Mouse (Mus musculus): ENCODE measurements around the gene Ano5. TPM values are rescaled to one million over a fixed set of nuclear protein-coding genes. Genes with fewer than 3 reads are reported as not detected.

The Ano5 gene
- polyA plus RNA-seq, 1 experiment = 0.95 TPM

DNA sequence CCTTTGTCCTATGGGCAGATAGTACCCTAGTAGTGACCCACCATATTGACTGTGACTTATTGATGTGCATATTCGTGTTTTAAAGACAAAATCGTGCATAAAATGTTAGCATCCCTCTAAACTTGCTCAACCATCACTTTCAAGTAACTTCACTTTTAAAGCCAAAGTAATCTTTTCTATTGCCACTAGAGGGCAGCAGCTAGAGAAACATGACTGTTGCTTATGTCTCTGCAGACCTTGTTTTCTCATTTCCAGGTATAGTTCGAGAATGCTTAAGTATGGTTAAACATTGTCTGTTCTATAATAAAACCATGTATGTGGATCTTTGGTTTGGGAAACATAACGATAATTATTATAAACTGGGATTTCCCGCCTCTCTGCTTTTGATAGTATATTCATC is 103.6 kb downstream of the Ano5 start:
- Histone ChIP-seq H3K27ac (ENCODE audit: insufficient read depth, low read length) (no peak overlapping the region), H3K27me3 (ENCODE audit: control insufficient read depth, insufficient read depth, low read length) (no peaks in the 10 kb centered on the region), H3K4me1 (ENCODE audit: control insufficient read depth, insufficient read depth, low read length) (no peaks in the 10 kb centered on the region; the same call in 1 of the 2 replicates), H3K4me3 (replicated peaks; ENCODE audit: insufficient read depth, low read depth, low read length) (no peak overlapping the region)
- TF ChIP-seq CTCF (IDR thresholded peaks at IDR 0.05; ENCODE audit: borderline replicate concordance, insufficient read depth, low read depth, low read length) (no peak), POLR2A (IDR thresholded peaks at IDR 0.05; ENCODE audit: borderline replicate concordance, insufficient read depth, low read length) (no peak)
- 36% methylated on average over 5 of the region's 5 CpGs for WGBS
- no peak for DNase-seq

DNA sequence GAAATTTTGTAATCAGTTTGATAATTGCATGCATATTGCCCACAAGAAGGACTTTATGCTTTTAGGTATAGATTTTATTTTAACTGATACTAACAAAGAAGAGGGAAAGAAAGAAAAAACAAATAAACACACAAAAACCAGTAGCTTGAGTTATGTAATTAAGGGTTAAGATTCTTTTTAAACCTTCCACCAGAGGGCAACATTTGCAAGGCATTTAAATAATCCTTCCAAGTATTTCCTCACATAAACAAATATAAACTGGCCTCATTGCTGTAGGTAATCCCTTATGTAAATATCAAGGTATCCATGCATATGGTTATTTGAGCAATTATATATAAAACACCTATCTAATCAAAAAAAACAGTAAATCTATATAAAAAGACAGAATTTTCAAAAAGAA is 107.1 kb downstream of the Ano5 start:
- Histone ChIP-seq H3K27me3 (ENCODE audit: control insufficient read depth, insufficient read depth, low read length) (no peaks in the 10 kb centered on the region), H3K4me1 (ENCODE audit: control insufficient read depth, insufficient read depth, low read length) (no peaks in the 10 kb centered on the region; the same call in 1 of the 2 replicates), H3K27ac (ENCODE audit: insufficient read depth, low read length) (no peak overlapping the region), H3K4me3 (replicated peaks; ENCODE audit: insufficient read depth, low read depth, low read length) (no peak overlapping the region)
- peak in 1 of 2 experiments; percentile 54 for DNase-seq
- TF ChIP-seq CTCF (IDR thresholded peaks at IDR 0.05; ENCODE audit: borderline replicate concordance, insufficient read depth, low read depth, low read length) (peak; percentile 28; the same call in 1 of the 2 replicates), POLR2A (IDR thresholded peaks at IDR 0.05; ENCODE audit: borderline replicate concordance, insufficient read depth, low read length) (no peak)

DNA sequence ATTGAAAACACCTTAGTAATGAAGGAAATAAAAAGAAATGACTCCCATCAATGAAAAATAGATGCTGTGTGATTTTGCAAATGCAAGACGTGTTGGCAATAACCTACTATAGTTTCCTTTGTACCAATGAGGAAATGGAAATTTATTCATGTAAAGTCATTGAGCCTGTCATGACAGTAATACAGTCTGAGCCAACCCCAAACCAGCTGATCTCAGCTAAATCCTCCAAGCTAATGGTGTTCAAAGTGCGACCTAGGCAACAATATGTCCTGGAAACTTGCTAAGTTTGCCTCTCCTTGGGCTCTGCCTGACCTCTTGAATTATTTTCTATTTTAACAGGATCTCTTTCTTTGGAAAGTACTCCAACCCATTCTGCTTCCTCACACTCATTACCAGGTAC is 107.6 kb downstream of the Ano5 start:
- no peak overlapping the region for H3K27ac ChIP-seq (ENCODE audit: insufficient read depth, low read length)
- 68% methylated on average over 2 of the region's 2 CpGs for WGBS
- no peaks in the 10 kb centered on the region; the same call in 1 of the 2 replicates for H3K4me1 ChIP-seq (ENCODE audit: control insufficient read depth, insufficient read depth, low read length)
- H3K4me3 ChIP-seq (replicated peaks; ENCODE audit: insufficient read depth, low read depth, low read length) = no peak overlapping the region
- no peak for TF ChIP-seq CTCF (IDR thresholded peaks at IDR 0.05; ENCODE audit: borderline replicate concordance, insufficient read depth, low read depth, low read length)
- no peak for TF ChIP-seq POLR2A (IDR thresholded peaks at IDR 0.05; ENCODE audit: borderline replicate concordance, insufficient read depth, low read length)
- H3K27me3 ChIP-seq (ENCODE audit: control insufficient read depth, insufficient read depth, low read length) = no peaks in the 10 kb centered on the region
- DNase-seq = no peak

DNA sequence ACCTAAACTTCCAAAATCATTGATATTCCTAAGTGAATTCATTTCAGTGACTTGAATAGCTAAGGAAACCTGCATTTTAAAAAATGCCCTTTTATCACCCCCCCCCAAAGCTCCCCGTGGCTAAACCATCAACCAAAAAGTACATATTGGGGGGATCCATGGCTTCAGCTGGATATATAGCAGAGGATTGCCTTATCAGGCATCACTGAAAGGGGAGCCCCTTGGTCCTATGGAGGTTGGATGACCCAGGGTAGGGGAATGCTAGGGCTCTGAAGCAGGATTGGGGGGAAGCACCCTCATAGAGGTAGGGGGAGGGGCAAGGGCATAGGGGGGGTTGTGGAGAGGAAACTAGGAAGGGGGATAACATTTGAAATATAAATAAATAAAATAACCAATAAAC is 109.1 kb downstream of the Ano5 start:
- H3K4me3 ChIP-seq (replicated peaks; ENCODE audit: insufficient read depth, low read depth, low read length) = no peak overlapping the region
- 56% methylated on average over 1 of the region's 1 CpGs for WGBS
- H3K27ac ChIP-seq (ENCODE audit: insufficient read depth, low read length) = no peak overlapping the region

DNA sequence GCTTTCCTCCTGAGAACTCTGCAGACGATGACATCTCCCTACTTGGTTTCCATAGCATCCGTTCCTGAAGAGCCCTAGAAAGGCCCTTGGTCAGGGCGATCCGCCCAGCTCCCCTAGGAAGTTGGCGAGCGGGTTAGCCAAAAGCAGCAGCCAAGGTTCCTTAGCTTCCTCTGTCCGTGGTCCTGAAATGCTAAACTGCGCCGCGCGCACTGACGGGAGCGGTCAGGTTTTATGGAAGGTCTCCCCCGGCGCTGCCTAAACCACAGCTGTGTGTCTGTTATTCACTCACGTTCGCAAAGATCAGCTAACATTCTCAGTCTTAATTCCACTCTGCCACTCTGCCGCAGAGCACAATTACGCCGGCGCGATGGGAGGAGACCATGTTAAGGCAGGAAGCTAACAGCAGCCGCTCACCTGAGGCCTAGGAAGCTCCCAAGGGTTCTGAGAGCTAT is 110.9 kb downstream of the Ano5 start, which contains the start of gene Slc17a6:
Gene Slc17a6, plus strand, starts transcription at position 313 of the 452 bp plus-strand sequence.
- TF ChIP-seq CTCF (IDR thresholded peaks at IDR 0.05; ENCODE audit: borderline replicate concordance, insufficient read depth, low read depth, low read length) (no peak), POLR2A (IDR thresholded peaks at IDR 0.05; ENCODE audit: borderline replicate concordance, insufficient read depth, low read length) (no peak)
- H3K27ac ChIP-seq (ENCODE audit: insufficient read depth, low read length) = no peak within 1 kb of the TSS
- H3K27me3 ChIP-seq (ENCODE audit: control insufficient read depth, insufficient read depth, low read length) = peaks cover 1% of the 10 kb centered on the region; the same call in 1 of the 2 replicates

More for the DNA sequence above, 109.1 kb downstream of the Ano5 start:
- DNase-seq = no peak
- Histone ChIP-seq H3K4me1 (ENCODE audit: control insufficient read depth, insufficient read depth, low read length) (no peaks in the 10 kb centered on the region; the same call in 1 of the 2 replicates), H3K27me3 (ENCODE audit: control insufficient read depth, insufficient read depth, low read length) (peaks cover 1% of the 10 kb centered on the region; the same call in 1 of the 2 replicates)
- TF ChIP-seq POLR2A (IDR thresholded peaks at IDR 0.05; ENCODE audit: borderline replicate concordance, insufficient read depth, low read length) = no peak
- TF ChIP-seq CTCF (IDR thresholded peaks at IDR 0.05; ENCODE audit: borderline replicate concordance, insufficient read depth, low read depth, low read length) = no peak

DNA sequence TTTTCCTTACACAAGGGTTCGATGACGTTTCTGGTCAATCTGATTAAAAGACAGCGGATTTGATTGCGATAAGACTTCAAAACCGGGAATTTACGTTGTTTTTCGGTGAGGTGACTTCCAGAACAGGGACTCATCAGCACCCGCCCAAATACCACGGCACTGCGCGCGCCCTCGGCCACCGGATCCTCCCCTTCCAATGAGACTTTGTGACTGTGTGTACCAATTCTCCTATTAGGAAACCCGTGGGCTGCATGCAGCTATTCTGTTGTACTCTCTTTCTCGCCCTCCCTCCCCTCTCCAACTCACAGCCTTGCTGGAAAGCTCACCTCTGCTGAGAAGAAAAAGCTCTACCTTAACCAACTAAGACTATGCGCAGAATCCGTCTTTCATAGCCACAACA is 111.4 kb downstream of the Ano5 start:
- no peak for TF ChIP-seq CTCF (IDR thresholded peaks at IDR 0.05; ENCODE audit: borderline replicate concordance, insufficient read depth, low read depth, low read length)
- TF ChIP-seq POLR2A (IDR thresholded peaks at IDR 0.05; ENCODE audit: borderline replicate concordance, insufficient read depth, low read length) = no peak
- peak overlapping the region; percentile 57 for H3K4me3 ChIP-seq (replicated peaks; ENCODE audit: insufficient read depth, low read depth, low read length)
- WGBS = 11% methylated on average over 18 of the region's 18 CpGs
- DNase-seq = no peak
- H3K27ac ChIP-seq (ENCODE audit: insufficient read depth, low read length) = no peak overlapping the region
- no peaks in the 10 kb centered on the region; the same call in 1 of the 2 replicates for H3K4me1 ChIP-seq (ENCODE audit: control insufficient read depth, insufficient read depth, low read length)
- H3K27me3 ChIP-seq (ENCODE audit: control insufficient read depth, insufficient read depth, low read length) = peaks cover 1% of the 10 kb centered on the region; the same call in 1 of the 2 replicates

More for the DNA sequence above, 110.9 kb downstream of the Ano5 start, which contains the start of gene Slc17a6:
- DNase-seq = peak; percentile 63 to 65
- WGBS = 2% methylated on average over 23 of the region's 23 CpGs
- Histone ChIP-seq H3K4me1 (ENCODE audit: control insufficient read depth, insufficient read depth, low read length) (no peaks in the 10 kb centered on the region; the same call in 1 of the 2 replicates), H3K4me3 (replicated peaks; ENCODE audit: insufficient read depth, low read depth, low read length) (peak within 1 kb of the TSS; percentile 57)

DNA sequence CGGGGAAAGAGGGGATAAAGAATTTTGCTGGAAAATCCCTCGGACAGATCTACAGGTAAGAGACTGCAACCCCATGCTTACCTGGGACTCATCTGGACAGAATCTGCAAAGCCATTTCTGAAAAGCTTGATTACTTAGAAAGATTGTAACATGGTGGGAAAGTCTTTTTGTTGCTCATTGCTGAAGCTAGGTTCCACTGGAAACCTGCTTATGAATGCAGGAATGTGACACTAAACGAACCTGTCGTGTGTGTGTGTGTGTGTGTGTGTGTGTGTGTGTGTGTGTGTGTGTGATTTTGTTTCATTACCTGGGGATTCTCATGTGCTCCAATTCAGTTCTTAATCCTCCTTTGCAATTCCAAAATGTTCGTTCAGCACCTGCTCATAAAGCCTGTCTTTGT is 111.8 kb downstream of the Ano5 start:
- 61% methylated on average over 5 of the region's 5 CpGs for WGBS
- H3K27ac ChIP-seq (ENCODE audit: insufficient read depth, low read length) = no peak overlapping the region
- H3K27me3 ChIP-seq (ENCODE audit: control insufficient read depth, insufficient read depth, low read length) = peaks cover 1% of the 10 kb centered on the region; the same call in 1 of the 2 replicates
- no peak for DNase-seq
- H3K4me1 ChIP-seq (ENCODE audit: control insufficient read depth, insufficient read depth, low read length) = no peaks in the 10 kb centered on the region; the same call in 1 of the 2 replicates
- H3K4me3 ChIP-seq (replicated peaks; ENCODE audit: insufficient read depth, low read depth, low read length) = no peak overlapping the region
- TF ChIP-seq CTCF (IDR thresholded peaks at IDR 0.05; ENCODE audit: borderline replicate concordance, insufficient read depth, low read depth, low read length) = no peak
- no peak for TF ChIP-seq POLR2A (IDR thresholded peaks at IDR 0.05; ENCODE audit: borderline replicate concordance, insufficient read depth, low read length)

DNA sequence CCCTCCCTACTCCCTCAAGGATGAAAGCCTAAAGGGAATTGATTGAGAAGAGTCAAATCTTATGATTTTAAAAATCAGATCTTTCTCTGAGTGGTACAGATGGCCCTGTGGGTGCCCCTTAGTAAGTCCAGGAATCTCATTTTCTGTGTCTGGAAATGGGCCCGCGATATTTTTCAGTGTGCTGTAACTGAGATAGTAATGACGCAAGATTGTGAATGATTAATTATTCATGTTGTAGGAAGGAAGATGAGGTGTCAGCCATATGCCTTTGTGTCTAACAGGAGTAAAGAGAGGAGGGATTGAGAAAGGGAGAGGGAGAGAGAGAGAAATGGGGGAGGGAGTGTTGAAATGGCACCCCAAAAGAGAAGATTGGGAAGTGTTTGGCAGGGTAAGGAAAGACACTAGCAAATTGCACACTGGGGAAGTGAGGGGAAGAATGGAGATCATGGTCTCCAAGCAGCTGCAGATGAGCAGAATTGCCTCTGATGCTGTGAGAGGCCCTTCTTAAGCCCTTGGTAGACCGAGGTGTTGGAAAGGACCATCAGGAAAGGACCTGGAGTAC is 113.6 kb downstream of the Ano5 start:
- Histone ChIP-seq H3K27me3 (ENCODE audit: control insufficient read depth, insufficient read depth, low read length) (peaks cover 1% of the 10 kb centered on the region; the same call in 1 of the 2 replicates), H3K27ac (ENCODE audit: insufficient read depth, low read length) (no peak overlapping the region), H3K4me3 (replicated peaks; ENCODE audit: insufficient read depth, low read depth, low read length) (no peak overlapping the region), H3K4me1 (ENCODE audit: control insufficient read depth, insufficient read depth, low read length) (no peaks in the 10 kb centered on the region)
- no peak for DNase-seq
- WGBS = 74% methylated on average over 4 of the region's 4 CpGs
- no peak for TF ChIP-seq POLR2A (IDR thresholded peaks at IDR 0.05; ENCODE audit: borderline replicate concordance, insufficient read depth, low read length)
- TF ChIP-seq CTCF (IDR thresholded peaks at IDR 0.05; ENCODE audit: borderline replicate concordance, insufficient read depth, low read depth, low read length) = no peak

Data from cerebellum, adult 2 months (tissue).